Mouse (Mus musculus) stomach, embryonic 16.5 days (tissue): ENCODE data around the gene Prkg1. TPM values are rescaled to one million over a fixed set of nuclear protein-coding genes. Genes with fewer than 3 reads are reported as not detected.

Experiments used
- ATAC-seq: fragments of 200-750 bp; cut with Nextera tagmentation; 2 replicates; pipeline ENCODE4 v1.8.0; 2017; ENCODE audit warnings: moderate number of reproducible peaks, moderate TSS enrichment; ENCODE audit not compliant: insufficient read depth, low FRiP score
- H3K27ac ChIP-seq: fragments of 300-500 bp; sonication (generic); 2 replicates; pipeline ENCODE4 v1.5.1; 2014; ENCODE audit warnings: low read length
- H3K27me3 ChIP-seq: fragments of 300-500 bp; sonication (generic); 2 replicates; pipeline ENCODE4 v1.6.1; 2014; ENCODE audit warnings: low read length, control low read depth, mixed read lengths; ENCODE audit not compliant: control insufficient read depth, insufficient read depth
- H3K36me3 ChIP-seq: fragments of 300-500 bp; sonication (generic); 2 replicates; pipeline ENCODE4 v1.6.1; 2014; ENCODE audit warnings: low read length; ENCODE audit not compliant: control insufficient read depth, insufficient read depth
- H3K4me1 ChIP-seq: fragments of 300-500 bp; sonication (generic); 2 replicates; pipeline ENCODE4 v1.6.1; 2014; ENCODE audit warnings: low read length, control low read depth, mixed read lengths; ENCODE audit not compliant: control insufficient read depth, insufficient read depth
- H3K4me2 ChIP-seq: fragments of 300-500 bp; sonication (generic); 2 replicates; pipeline ENCODE4 v1.6.1; 2014; ENCODE audit warnings: low read depth, low read length, mixed read lengths
- H3K4me3 ChIP-seq: fragments of 300-500 bp; sonication (generic); replicated peaks from 2 replicates; pipeline ENCODE4 v1.5.1; 2014; ENCODE audit warnings: mild to moderate bottlenecking, low read length
- H3K9ac ChIP-seq: fragments of 300-500 bp; sonication (generic); 2 replicates; pipeline ENCODE4 v1.6.1; 2014; ENCODE audit warnings: low read length
- H3K9me3 ChIP-seq: fragments of 300-500 bp; sonication (generic); replicated peaks from 2 replicates; pipeline ENCODE4 v1.6.1; 2016; ENCODE audit warnings: low read length, control low read depth; ENCODE audit not compliant: control insufficient read depth
- WGBS: fragments of 180-500 bp; shearing (Covaris S2); extraction: QIAGEN DNeasy Blood & Tissue Kit; methylation state at CpG from one replicate; pipeline ENCODE4 v1.1.7; 2014; 5-methylcytosine and 5-hydroxymethylcytosine counted together
- polyA plus RNA-seq: library from polyadenylated mRNA; unstranded; fragments of >200 nt; fragmentation: Nextera tagmentation; extraction: Ambion mirVana; gene quantifications from 2 replicates; pipeline ENCODE4 v1.2.1, GENCODE M21; 2015

Gene Prkg1
- polyA plus RNA-seq, 1 experiment from 2014 or later = 11.5 TPM

DNA sequence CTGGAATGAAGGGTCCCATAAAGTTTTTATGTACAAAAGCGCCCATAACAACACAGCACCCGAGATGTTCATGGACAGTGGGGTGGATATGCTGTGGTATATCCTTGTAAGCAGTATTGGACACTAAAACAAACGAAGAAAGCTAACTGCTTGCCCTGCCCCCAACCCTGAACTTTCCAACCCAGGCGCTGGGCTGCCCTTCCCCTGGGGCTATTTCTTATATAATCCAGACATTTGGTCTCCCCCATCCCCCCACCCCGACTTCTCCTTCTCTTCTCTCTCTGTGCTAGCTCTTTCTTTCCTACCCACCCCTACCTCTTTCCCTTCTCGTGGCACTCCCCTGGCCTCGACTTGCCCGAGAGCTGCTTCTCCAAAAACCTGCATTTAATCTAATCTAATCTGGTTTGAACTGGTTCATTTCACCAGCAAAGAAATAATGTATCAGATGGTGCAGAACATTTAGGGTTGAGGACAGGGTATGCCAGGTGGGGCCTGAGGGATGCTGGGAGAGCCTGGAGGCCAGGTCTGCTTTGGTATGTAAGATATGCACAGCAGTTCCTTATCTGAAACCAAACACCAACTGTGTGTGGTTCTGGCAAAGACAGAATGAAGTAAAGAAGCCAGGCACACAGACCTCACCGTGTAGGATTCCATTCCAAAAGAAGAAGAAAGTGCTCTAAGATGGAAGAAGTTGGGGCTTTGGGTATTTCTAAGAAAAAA, 657.8 kb downstream of the Prkg1 start:
- no peaks in the 10 kb centered on the region for H3K27me3 ChIP-seq
- H3K9me3 ChIP-seq = no peaks in the 10 kb centered on the region
- no peaks in the 10 kb centered on the region for H3K36me3 ChIP-seq
- WGBS = 34% methylated on average over 9 of the region's 9 CpGs
- ATAC-seq = peak; percentile 13; the same call in 1 of the 2 replicates
- no peaks in the 10 kb centered on the region for H3K4me1 ChIP-seq
- H3K27ac ChIP-seq = no peak overlapping the region
- no peak overlapping the region for H3K4me3 ChIP-seq
- H3K9ac ChIP-seq = no peak overlapping the region
- no peak overlapping the region for H3K4me2 ChIP-seq

DNA sequence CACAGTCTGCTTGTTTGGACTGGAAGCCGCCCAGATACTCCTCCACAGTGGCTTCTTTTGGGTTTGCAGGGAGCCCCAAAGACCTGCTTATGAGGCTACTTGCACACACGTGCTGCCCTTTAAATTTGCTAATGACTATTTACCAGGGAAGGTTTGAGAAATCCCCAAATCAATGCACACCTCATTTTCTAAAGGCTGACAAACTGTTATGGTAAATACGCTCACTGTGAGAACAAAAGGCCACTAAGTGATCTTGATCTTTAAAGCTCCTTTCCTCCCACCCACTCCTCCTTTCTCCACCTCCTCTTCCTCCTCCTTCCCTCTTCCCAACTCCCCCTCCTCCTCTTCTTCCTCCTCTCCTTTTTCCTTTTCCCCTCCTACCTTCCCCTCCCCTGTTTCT, 658.8 kb downstream of the Prkg1 start:
- Histone ChIP-seq H3K4me1 (no peaks in the 10 kb centered on the region), H3K9me3 (no peaks in the 10 kb centered on the region), H3K27ac (no peak overlapping the region), H3K27me3 (no peaks in the 10 kb centered on the region), H3K9ac (no peak overlapping the region), H3K4me3 (no peak overlapping the region), H3K36me3 (no peaks in the 10 kb centered on the region), H3K4me2 (no peak overlapping the region)
- 47% methylated on average over 3 of the region's 3 CpGs for WGBS
- ATAC-seq = no peak

DNA sequence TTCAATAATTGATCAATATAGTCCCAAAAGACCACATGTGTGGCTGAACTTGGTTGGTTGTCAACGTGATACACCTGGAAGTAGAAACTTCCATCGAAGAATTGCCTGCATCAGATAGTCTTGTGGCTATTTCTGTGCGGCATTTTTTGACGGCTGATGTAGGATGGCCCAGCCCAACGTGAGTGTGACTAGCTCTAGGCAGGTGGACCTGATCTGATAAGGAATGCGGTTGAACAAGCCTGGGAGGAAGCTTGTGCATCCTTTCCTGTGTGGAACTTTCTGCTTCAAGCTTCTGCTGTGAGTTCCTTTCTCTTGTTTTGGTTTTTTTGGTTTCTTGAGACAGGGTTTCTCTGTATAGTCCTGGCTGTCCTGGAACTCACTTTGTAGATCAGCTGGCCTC, 660.1 kb downstream of the Prkg1 start:
- Histone ChIP-seq H3K4me2 (no peak overlapping the region), H3K4me1 (no peaks in the 10 kb centered on the region), H3K27me3 (no peaks in the 10 kb centered on the region), H3K36me3 (no peaks in the 10 kb centered on the region), H3K4me3 (no peak overlapping the region), H3K9ac (no peak overlapping the region), H3K27ac (no peak overlapping the region), H3K9me3 (no peaks in the 10 kb centered on the region)
- no peak for ATAC-seq
- 75% methylated on average over 6 of the region's 6 CpGs for WGBS

DNA sequence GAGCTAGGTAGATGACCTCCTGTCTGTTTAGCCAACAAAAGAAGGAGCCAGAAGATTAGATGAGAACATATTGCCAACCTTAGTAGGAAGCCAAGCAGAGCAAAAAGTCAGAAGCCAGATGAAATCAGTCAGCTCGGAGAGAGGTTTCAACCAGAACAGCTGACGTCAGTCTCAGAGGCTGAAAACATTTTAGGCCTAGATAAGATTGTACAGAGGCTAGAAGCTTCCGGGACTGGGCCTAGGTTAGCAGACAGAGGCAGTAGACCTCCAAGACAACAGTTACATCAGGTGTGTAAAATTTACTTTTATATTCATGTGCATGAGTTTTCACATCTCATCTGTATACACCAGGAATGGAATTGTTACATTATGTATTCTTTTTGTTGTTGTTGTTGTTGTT, 665.5 kb downstream of the Prkg1 start:
- Histone ChIP-seq H3K27me3 (no peaks in the 10 kb centered on the region), H3K36me3 (no peaks in the 10 kb centered on the region), H3K9ac (no peak overlapping the region), H3K27ac (no peak overlapping the region), H3K4me3 (no peak overlapping the region), H3K4me2 (no peak overlapping the region), H3K9me3 (no peaks in the 10 kb centered on the region), H3K4me1 (no peaks in the 10 kb centered on the region)
- no peak for ATAC-seq
- WGBS = 77% methylated on average over 3 of the region's 3 CpGs

DNA sequence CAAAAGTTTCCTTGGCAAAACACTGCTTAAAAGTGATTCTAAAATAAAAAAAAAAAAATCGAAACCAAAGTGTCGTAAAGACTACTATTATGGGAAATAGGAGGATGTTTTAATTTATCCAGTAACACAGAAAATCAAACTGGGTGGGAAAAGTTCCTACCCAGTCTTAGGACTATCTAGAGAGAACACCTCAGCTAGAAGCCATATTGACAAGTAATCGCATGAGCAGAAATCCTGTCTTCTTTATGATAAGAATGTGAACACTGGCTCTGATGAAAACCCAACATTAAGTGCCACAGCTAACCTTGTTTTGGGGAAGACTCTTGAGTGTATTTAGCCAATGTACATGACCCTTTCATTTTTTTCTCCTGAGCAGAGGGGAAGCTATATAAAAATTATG, 667.0 kb downstream of the Prkg1 start:
- ATAC-seq = no peak
- WGBS = 73% methylated on average over 3 of the region's 3 CpGs
- H3K9ac ChIP-seq = no peak overlapping the region

DNA sequence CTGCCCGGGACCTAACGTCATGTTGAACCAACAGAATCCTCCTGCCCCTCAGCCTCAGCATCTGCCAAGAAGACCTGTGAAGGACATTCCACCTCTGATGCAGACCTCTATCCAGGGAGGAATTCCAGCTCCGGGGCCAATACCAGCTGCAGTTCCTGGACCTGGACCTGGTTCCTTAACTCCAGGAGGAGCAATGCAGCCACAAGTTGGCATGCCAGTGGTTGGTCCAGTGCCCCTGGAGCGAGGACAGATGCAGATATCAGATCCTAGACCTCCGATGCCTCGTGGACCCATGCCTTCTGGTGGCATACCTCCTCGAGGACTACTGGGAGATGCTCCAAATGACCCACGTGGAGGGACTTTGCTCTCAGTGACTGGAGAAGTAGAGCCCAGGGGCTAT, 681.1 kb downstream of the Prkg1 start:
- Histone ChIP-seq H3K27ac (no peak overlapping the region), H3K4me3 (peak overlapping the region; percentile 76), H3K27me3 (no peaks in the 10 kb centered on the region), H3K9ac (no peak overlapping the region), H3K9me3 (peaks cover 7% of the 10 kb centered on the region), H3K36me3 (peaks cover 23% of the 10 kb centered on the region), H3K4me1 (peaks cover 7% of the 10 kb centered on the region), H3K4me2 (peak overlapping the region; percentile 74)
- no peak for ATAC-seq
- WGBS = 93% methylated on average over 8 of the region's 8 CpGs

More for the DNA sequence above, 667.0 kb downstream of the Prkg1 start:
- no peaks in the 10 kb centered on the region for H3K36me3 ChIP-seq
- H3K27ac ChIP-seq = no peak overlapping the region
- H3K27me3 ChIP-seq = no peaks in the 10 kb centered on the region
- no peak overlapping the region for H3K4me2 ChIP-seq
- no peaks in the 10 kb centered on the region for H3K4me1 ChIP-seq
- no peak overlapping the region for H3K4me3 ChIP-seq
- H3K9me3 ChIP-seq = no peaks in the 10 kb centered on the region

DNA sequence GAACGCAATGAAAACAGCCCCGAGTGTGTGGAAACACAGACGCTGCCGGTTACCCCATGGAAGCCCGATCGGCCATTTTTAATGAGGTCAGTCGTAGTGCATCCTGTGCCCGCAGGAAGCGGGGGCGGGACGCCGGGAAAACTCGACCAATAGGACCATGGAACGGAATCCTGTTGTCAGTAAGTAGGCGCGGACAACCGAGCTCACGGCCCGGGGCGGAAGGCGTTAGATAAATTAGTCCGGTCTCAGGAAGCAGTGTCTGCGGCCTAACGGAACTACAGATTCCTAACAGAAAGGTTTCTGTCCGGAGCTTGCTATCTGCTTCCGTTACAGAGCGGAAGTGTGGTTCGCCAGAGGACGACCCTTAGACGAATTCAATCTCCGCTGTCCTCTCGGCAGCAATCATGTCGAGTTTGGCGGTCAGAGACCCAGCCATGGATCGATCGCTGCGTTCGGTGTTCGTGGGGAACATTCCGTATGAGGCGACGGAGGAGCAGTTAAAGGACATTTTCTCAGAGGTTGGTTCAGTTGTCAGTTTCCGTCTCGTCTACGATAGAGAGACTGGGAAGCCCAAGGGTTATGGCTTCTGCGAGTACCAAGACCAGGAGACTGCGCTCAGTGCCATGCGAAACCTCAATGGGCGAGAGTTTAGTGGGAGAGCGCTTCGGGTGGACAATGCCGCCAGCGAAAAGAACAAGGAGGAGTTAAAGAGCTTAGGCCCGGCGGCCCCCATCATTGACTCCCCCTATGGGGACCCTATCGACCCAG, 682.0 kb downstream of the Prkg1 start, which contains the start of gene Cstf2t:
TSS of gene Cstf2t (plus strand) at position 176 of the 768 bp plus-strand sequence.
- peaks cover 7% of the 10 kb centered on the region for H3K9me3 ChIP-seq
- peak within 1 kb of the TSS; percentile 79 for H3K27ac ChIP-seq
- peak within 1 kb of the TSS; percentile 82 for H3K9ac ChIP-seq
- H3K4me2 ChIP-seq = peak within 1 kb of the TSS; percentile 74
- peaks cover 23% of the 10 kb centered on the region for H3K36me3 ChIP-seq
- H3K4me3 ChIP-seq = peak within 1 kb of the TSS; percentile 76
- H3K27me3 ChIP-seq = no peaks in the 10 kb centered on the region
- H3K4me1 ChIP-seq = peaks cover 7% of the 10 kb centered on the region
- ATAC-seq = peak; percentile 100
- WGBS = 3% methylated on average over 56 of the region's 56 CpGs

DNA sequence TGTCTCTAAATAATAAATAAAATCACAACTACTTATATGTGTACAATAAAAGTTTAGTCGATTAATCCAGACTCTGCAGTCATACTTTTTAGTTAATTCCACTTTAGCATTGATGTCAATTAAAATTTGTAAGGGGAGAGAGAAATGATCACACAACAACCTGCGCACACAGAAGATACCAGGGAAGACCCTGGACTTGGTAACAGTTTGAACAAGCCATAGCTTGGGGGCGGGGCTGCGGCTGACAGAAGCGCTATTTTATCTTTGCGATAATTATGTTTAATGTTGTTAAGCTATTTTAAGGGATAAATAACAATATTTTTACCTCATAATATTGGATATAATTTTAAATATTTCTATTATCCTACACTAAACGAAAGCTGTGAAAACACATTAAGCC, 682.6 kb downstream of the Prkg1 start:
- Histone ChIP-seq H3K27me3 (no peaks in the 10 kb centered on the region), H3K4me1 (peaks cover 7% of the 10 kb centered on the region), H3K4me3 (peak overlapping the region; percentile 76), H3K4me2 (peak overlapping the region; percentile 63), H3K9me3 (peaks cover 7% of the 10 kb centered on the region), H3K27ac (peak overlapping the region; percentile 44), H3K36me3 (peaks cover 23% of the 10 kb centered on the region), H3K9ac (peak overlapping the region; percentile 61)
- 17% methylated on average over 7 of the region's 7 CpGs for WGBS
- ATAC-seq = no peak

DNA sequence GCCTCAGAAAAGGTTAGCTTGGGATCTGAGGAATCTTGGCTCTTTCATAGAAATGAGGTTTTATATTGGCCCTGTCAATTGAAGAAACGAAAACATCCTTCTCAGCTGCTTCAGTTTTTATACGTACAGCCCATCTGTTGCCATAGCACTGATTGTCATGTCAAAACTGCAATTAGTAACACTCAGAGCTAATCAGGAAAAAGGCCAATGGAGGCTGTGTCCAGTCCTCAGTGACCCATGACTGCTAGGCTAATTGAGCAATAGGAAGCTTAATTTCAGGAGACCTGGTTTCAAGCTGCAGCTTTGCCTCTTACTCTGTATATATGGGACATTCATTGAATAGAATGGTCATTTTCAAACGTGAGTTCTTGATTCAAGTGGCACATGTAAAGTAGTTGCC, 686.6 kb downstream of the Prkg1 start:
- 0 out of 2 replicates have a peak, but pooled peaks cover 6% of the 10 kb centered on the region for H3K4me1 ChIP-seq
- H3K27me3 ChIP-seq = no peaks in the 10 kb centered on the region
- no peak for ATAC-seq
- no peak overlapping the region for H3K4me3 ChIP-seq
- no peak overlapping the region for H3K9ac ChIP-seq
- no peaks in the 10 kb centered on the region for H3K36me3 ChIP-seq
- H3K9me3 ChIP-seq = no peaks in the 10 kb centered on the region
- H3K4me2 ChIP-seq = no peak overlapping the region
- 73% methylated on average over 3 of the region's 3 CpGs for WGBS
- H3K27ac ChIP-seq = no peak overlapping the region
